9 mouse cellular contexts compared by ENCODE assay signal in genomic region chr7:141216894-141217293, GRCm38 (mm10). TPM values are rescaled to one million over a fixed set of nuclear protein-coding genes. Genes with fewer than 3 reads are reported as not detected.
DNase-seq lines count a peak whose midpoint lies in the region; ATAC-seq and TF ChIP-seq lines count a peak whose summit lies in the region.
"Had no signal": no experiment of that assay in that cellular context is flagged by ENCODE, and none has a peak within 500 bp of the region (broad histone marks: within the 10 kb centered on the region; RNA-seq: fewer than 3 reads in every experiment).

No protein-coding gene starts in this region.

- no peak for TF ChIP-seq EP300 in stomach, postnatal 0 days (optimal IDR thresholded peaks at IDR 0.05)

- WGBS in heart, embryonic 11.5 days (ENCODE audit: insufficient replicate concordance) = 83% methylated on average over 11 of the region's 11 CpGs
- 90% methylated on average over 11 of the region's 11 CpGs for WGBS in neural tube, embryonic 11.5 days
- 84% methylated on average over 11 of the region's 11 CpGs for WGBS in liver, embryonic 12.5 days (ENCODE audit: insufficient replicate concordance)
- 68% methylated on average over 11 of the region's 11 CpGs for WGBS in stomach, postnatal 0 days

- no peak overlapping the region for H3K27ac ChIP-seq in heart, embryonic 11.5 days (ENCODE audit: low read depth, low read length)
- no peak overlapping the region for H3K27ac ChIP-seq in neural tube, embryonic 11.5 days (ENCODE audit: low read depth, low read length)
- H3K27ac ChIP-seq in liver, embryonic 12.5 days = peak overlapping the region; percentile 83
- H3K27ac ChIP-seq in stomach, postnatal 0 days (replicated peaks) = peak overlapping the region; percentile 26

- no peaks in the 10 kb centered on the region for H3K36me3 ChIP-seq in heart, embryonic 11.5 days (ENCODE audit: control insufficient read depth, insufficient read depth, low read length)
- H3K36me3 ChIP-seq in neural tube, embryonic 11.5 days (ENCODE audit: control insufficient read depth, insufficient read depth, low read length) = no peaks in the 10 kb centered on the region; the same call in 1 of the 2 replicates
- H3K36me3 ChIP-seq in liver, embryonic 12.5 days = peaks cover 39% of the 10 kb centered on the region
- H3K36me3 ChIP-seq in stomach, postnatal 0 days (ENCODE audit: control insufficient read depth, insufficient read depth, low read length) = no peaks in the 10 kb centered on the region

- no peak for DNase-seq in heart, postnatal 36 days
- DNase-seq in neural tube, embryonic 11.5 days (ENCODE audit: low spot score) = no peak
- DNase-seq in neural tube, embryonic 10.5 days (ENCODE audit: extremely low spot score, low spot score) = no peak
- DNase-seq in stomach, postnatal 0 days (ENCODE audit: low spot score) = no peak
- no peak for DNase-seq in cerebellum, adult 9-11 months
- DNase-seq in thymus, postnatal 0 days (ENCODE audit: low spot score) = no peak

- H3K9ac ChIP-seq in heart, embryonic 11.5 days (ENCODE audit: low read depth, low read length) = peak overlapping the region; percentile 80
- H3K9ac ChIP-seq in neural tube, embryonic 11.5 days (ENCODE audit: low read length) = no peak overlapping the region
- H3K9ac ChIP-seq in liver, embryonic 12.5 days = peak overlapping the region; percentile 76
- H3K9ac ChIP-seq in stomach, postnatal 0 days (ENCODE audit: low read length) = peak overlapping the region; percentile 45; the same call in 1 of the 2 replicates

- peak overlapping the region; percentile 76; the same call in 1 of the 2 replicates for H3K4me3 ChIP-seq in heart, embryonic 11.5 days (ENCODE audit: low read depth, low read length)
- H3K4me3 ChIP-seq in neural tube, embryonic 11.5 days (ENCODE audit: low read depth, low read length) = peak overlapping the region; percentile 70
- H3K4me3 ChIP-seq in liver, embryonic 12.5 days = peak overlapping the region; percentile 66
- peak overlapping the region; percentile 60 for H3K4me3 ChIP-seq in stomach, postnatal 0 days (ENCODE audit: low read depth, low read length)

- peaks cover 22% of the 10 kb centered on the region for H3K4me1 ChIP-seq in heart, embryonic 11.5 days (ENCODE audit: control insufficient read depth, insufficient read depth, low read length)
- H3K4me1 ChIP-seq in neural tube, embryonic 11.5 days (ENCODE audit: control insufficient read depth, insufficient read depth, low read length) = peaks cover 16% of the 10 kb centered on the region
- peaks cover 92% of the 10 kb centered on the region for H3K4me1 ChIP-seq in liver, embryonic 12.5 days
- peaks cover 6% of the 10 kb centered on the region for H3K4me1 ChIP-seq in stomach, postnatal 0 days (replicated peaks; ENCODE audit: control insufficient read depth, insufficient read depth)

- ATAC-seq in heart, embryonic 11.5 days (replicated peaks; ENCODE audit: insufficient number of reproducible peaks, low FRiP score, low TSS enrichment) = no peak
- ATAC-seq in neural tube, embryonic 11.5 days (ENCODE audit: insufficient read depth, low FRiP score, low TSS enrichment) = no peak
- ATAC-seq in liver, embryonic 12.5 days = no peak
- ATAC-seq in stomach, postnatal 0 days (ENCODE audit: low FRiP score, low TSS enrichment) = no peak

- H3K27me3 ChIP-seq in heart, embryonic 11.5 days (ENCODE audit: control insufficient read depth, insufficient read depth, low read length) = no peaks in the 10 kb centered on the region
- H3K27me3 ChIP-seq in neural tube, embryonic 11.5 days (ENCODE audit: control insufficient read depth, insufficient read depth, low read length) = no peaks in the 10 kb centered on the region
- no peaks in the 10 kb centered on the region for H3K27me3 ChIP-seq in liver, embryonic 12.5 days (replicated peaks)
- no peaks in the 10 kb centered on the region for H3K27me3 ChIP-seq in stomach, postnatal 0 days (ENCODE audit: control insufficient read depth, insufficient read depth, low read length)

- H3K9me3 ChIP-seq in heart, embryonic 11.5 days (replicated peaks; ENCODE audit: control insufficient read depth, low read length) = no peaks in the 10 kb centered on the region
- H3K9me3 ChIP-seq in neural tube, embryonic 11.5 days (ENCODE audit: control insufficient read depth, low read length) = no peaks in the 10 kb centered on the region
- no peaks in the 10 kb centered on the region for H3K9me3 ChIP-seq in liver, embryonic 12.5 days (replicated peaks)
- H3K9me3 ChIP-seq in stomach, postnatal 0 days (ENCODE audit: control insufficient read depth, low read length) = no peaks in the 10 kb centered on the region

- no peak for TF ChIP-seq CTCF in stomach, postnatal 0 days (IDR thresholded peaks at IDR 0.05; ENCODE audit: low read depth)

- intact Hi-C loops in heart, postnatal 36 days (cut with DNase I) = no loop called here

- H3K4me2 ChIP-seq in heart, embryonic 11.5 days = peak overlapping the region; percentile 95
- peak overlapping the region; percentile 80 for H3K4me2 ChIP-seq in neural tube, embryonic 11.5 days (ENCODE audit: low read depth)
- H3K4me2 ChIP-seq in liver, embryonic 12.5 days = peak overlapping the region; percentile 89
- H3K4me2 ChIP-seq in stomach, postnatal 0 days (replicated peaks; ENCODE audit: low read depth) = peak overlapping the region; percentile 95

RNA-seq across cellular contexts. Expression of gene Rassf7, which starts 1.2 kb away (rescaled TPM):
- 14.3 and 17.5 TPM in 2 replicates for polyA plus RNA-seq in heart, embryonic 11.5 days (2014; fragmentation: Nextera tagmentation; extraction: Ambion mirVana)
- total RNA-seq in heart, postnatal 36 days (2021) = 1 to 10 TPM in 1 of 2 experiments, under 1 TPM in 1; 0.79 to 1.7 TPM
- polyA plus RNA-seq in neural tube, embryonic 11.5 days (2014; fragmentation: Nextera tagmentation; extraction: Ambion mirVana) = 34.4 and 45.7 TPM in 2 replicates
- 27.3 and 28.3 TPM in 2 replicates for polyA plus RNA-seq in liver, embryonic 12.5 days (2016; fragmentation: Nextera tagmentation; extraction: Ambion mirVana)
- polyA plus RNA-seq in stomach, postnatal 0 days (2015; fragmentation: Nextera tagmentation; extraction: Ambion mirVana) = 84.2 and 105 TPM in 2 replicates
- 19.7 and 20.6 TPM in 2 replicates for polyA plus RNA-seq in thymus, postnatal 0 days (2015; fragmentation: Nextera tagmentation; extraction: Ambion mirVana)

RNA-seq across cellular contexts. Expression of gene Lmntd2, which starts 3.0 kb away (rescaled TPM):
- polyA plus RNA-seq in heart, embryonic 11.5 days (2014; fragmentation: Nextera tagmentation; extraction: Ambion mirVana) = 0.46 and 0.99 TPM in 2 replicates
- total RNA-seq in heart, postnatal 36 days (2021) = not detected
- 1.9 and 2.0 TPM in 2 replicates for polyA plus RNA-seq in neural tube, embryonic 11.5 days (2014; fragmentation: Nextera tagmentation; extraction: Ambion mirVana)
- polyA plus RNA-seq in liver, embryonic 12.5 days (2016; fragmentation: Nextera tagmentation; extraction: Ambion mirVana) = 0.99 and 1.1 TPM in 2 replicates
- 2.7 and 3.6 TPM in 2 replicates for polyA plus RNA-seq in stomach, postnatal 0 days (2015; fragmentation: Nextera tagmentation; extraction: Ambion mirVana)
- 1.1 and 1.8 TPM in 2 replicates for polyA plus RNA-seq in thymus, postnatal 0 days (2015; fragmentation: Nextera tagmentation; extraction: Ambion mirVana)
- total RNA-seq: layer of hippocampus, postnatal 10 days had no signal

RNA-seq across cellular contexts. Expression of gene Phrf1, which starts 11.7 kb away (rescaled TPM):
- 50.2 and 51.1 TPM in 2 replicates for polyA plus RNA-seq in heart, embryonic 11.5 days (2014; fragmentation: Nextera tagmentation; extraction: Ambion mirVana)
- total RNA-seq in heart, postnatal 36 days (2021) = 10 to 100 TPM; 31.9 to 36.5 TPM
- 90.3 and 93.3 TPM in 2 replicates for polyA plus RNA-seq in neural tube, embryonic 11.5 days (2014; fragmentation: Nextera tagmentation; extraction: Ambion mirVana)
- 52.9 and 53.1 TPM in 2 replicates for polyA plus RNA-seq in liver, embryonic 12.5 days (2016; fragmentation: Nextera tagmentation; extraction: Ambion mirVana)
- 19.1 and 19.9 TPM in 2 replicates for polyA plus RNA-seq in stomach, postnatal 0 days (2015; fragmentation: Nextera tagmentation; extraction: Ambion mirVana)
- polyA plus RNA-seq in thymus, postnatal 0 days (2015; fragmentation: Nextera tagmentation; extraction: Ambion mirVana) = 63.0 and 67.4 TPM in 2 replicates

RNA-seq across cellular contexts. Expression of gene Lrrc56, which starts 22.9 kb away (rescaled TPM):
- 1.6 TPM in 2 replicates for polyA plus RNA-seq in heart, embryonic 11.5 days (2014; fragmentation: Nextera tagmentation; extraction: Ambion mirVana)
- total RNA-seq in heart, postnatal 36 days (2021) = 1 to 10 TPM; 2.8 to 4.0 TPM
- polyA plus RNA-seq in neural tube, embryonic 11.5 days (2014; fragmentation: Nextera tagmentation; extraction: Ambion mirVana) = 9.1 and 9.5 TPM in 2 replicates
- polyA plus RNA-seq in liver, embryonic 12.5 days (2016; fragmentation: Nextera tagmentation; extraction: Ambion mirVana) = 16.4 and 17.9 TPM in 2 replicates
- 2.8 and 3.5 TPM in 2 replicates for polyA plus RNA-seq in stomach, postnatal 0 days (2015; fragmentation: Nextera tagmentation; extraction: Ambion mirVana)
- 2.5 and 2.9 TPM in 2 replicates for polyA plus RNA-seq in thymus, postnatal 0 days (2015; fragmentation: Nextera tagmentation; extraction: Ambion mirVana)

RNA-seq across cellular contexts. Expression of gene Hras, which starts 23.1 kb away (rescaled TPM):
- 73.1 and 80.9 TPM in 2 replicates for polyA plus RNA-seq in heart, embryonic 11.5 days (2014; fragmentation: Nextera tagmentation; extraction: Ambion mirVana)
- total RNA-seq in heart, postnatal 36 days (2021) = 100 to 1,000 TPM in 1 of 2 experiments, 10 to 100 TPM in 1; 97.9 to 104 TPM
- 111 and 122 TPM in 2 replicates for polyA plus RNA-seq in neural tube, embryonic 11.5 days (2014; fragmentation: Nextera tagmentation; extraction: Ambion mirVana)
- polyA plus RNA-seq in liver, embryonic 12.5 days (2016; fragmentation: Nextera tagmentation; extraction: Ambion mirVana) = 124 and 125 TPM in 2 replicates
- polyA plus RNA-seq in stomach, postnatal 0 days (2015; fragmentation: Nextera tagmentation; extraction: Ambion mirVana) = 118 and 125 TPM in 2 replicates
- polyA plus RNA-seq in thymus, postnatal 0 days (2015; fragmentation: Nextera tagmentation; extraction: Ambion mirVana) = 58.8 and 66.5 TPM in 2 replicates

Comparison
In these comparisons a context has a peak if more than half of its experiments do, and no peak if none do; other contexts are left out.
1. H3K27ac ChIP-seq: peak in liver, embryonic 12.5 days (single experiment) and stomach, postnatal 0 days (single experiment); none in heart, embryonic 11.5 days (single experiment) and neural tube, embryonic 11.5 days (single experiment).
2. Peak in every context shown above with its lines, with median percentiles within 50 percentile points of each other: H3K4me2 ChIP-seq and H3K4me3 ChIP-seq.